Mouse (Mus musculus) cerebellum, adult (tissue): ENCODE measurements around the gene Tpra1.

Experiments used
- ATAC-seq: cut with Nextera tagmentation; 2 replicates; pipeline ENCODE4 v1.9.2; 2017; ENCODE audit warnings: mild to moderate bottlenecking, moderate library complexity, mixed read lengths; ENCODE audit not compliant: insufficient number of reproducible peaks, low FRiP score, low TSS enrichment

Tpra1 gene

DNA sequence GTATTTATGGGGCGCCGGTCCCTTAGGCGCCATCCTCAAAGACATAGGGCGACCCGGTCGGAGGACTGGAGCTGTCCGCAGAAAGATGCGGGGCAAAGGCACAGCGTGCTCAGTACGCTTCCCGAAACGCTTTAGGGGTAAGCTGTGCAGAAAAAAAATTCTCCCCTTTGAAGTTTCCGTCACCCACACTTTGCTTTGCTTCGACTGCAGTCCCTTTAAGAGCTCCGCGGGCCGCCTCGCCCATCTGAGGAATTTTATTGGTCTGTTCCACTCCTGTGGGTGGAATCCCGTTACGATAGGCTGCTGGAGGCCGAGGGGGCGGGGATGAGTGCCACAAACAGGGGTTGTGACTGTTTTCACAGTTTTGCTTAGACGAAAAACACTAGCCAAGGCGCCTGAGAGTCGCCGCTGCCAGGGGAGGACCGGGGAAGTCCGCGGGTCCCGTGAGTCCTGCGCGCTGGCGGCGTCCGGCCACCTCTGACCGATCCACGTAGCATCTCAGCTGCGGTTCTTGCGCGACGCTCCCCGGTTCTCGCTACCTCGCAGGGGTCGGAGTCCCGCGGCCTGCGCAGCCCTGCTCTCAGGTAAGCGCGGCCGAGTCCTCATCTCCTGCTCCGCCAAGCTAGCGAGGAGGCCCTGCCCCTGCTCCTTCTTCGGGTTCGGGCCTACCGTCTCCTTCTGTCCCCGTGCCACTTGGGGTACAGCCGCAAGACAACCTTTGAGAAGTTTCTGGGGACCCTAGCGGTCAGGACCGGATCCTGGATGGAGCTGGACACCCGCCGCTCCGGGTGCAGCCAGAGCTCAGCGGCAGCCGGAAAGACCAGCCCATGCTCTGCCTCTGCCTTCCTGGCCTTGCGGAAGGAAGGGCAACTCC, at the start of gene Tpra1:
TSS of gene Tpra1 (plus strand) at position 305 of the 874 bp plus-strand sequence.
- peak; percentile 79 for ATAC-seq

DNA sequence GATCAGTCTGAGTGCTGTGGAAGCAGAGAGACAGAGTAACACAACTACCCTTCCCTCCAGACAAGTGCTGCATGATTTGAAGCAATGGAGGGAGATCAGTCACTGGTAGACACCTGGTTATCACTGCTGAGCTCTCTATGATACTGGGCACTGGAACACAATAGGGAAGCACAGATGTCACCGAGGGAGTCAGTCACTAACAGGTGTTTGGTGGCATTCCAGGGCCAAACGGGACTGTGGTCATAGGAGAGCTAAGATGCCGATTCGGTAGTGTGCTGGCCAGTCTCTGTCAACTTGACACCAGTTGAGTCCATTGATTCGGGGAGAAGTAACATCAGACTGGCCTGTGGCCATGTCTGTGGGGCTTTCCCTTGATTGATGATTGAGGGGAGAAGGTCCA, 47.5 kb upstream of the Tpra1 start:
- no peak for ATAC-seq

- no peak for ATAC-seq
Measured at GRCm38 (mm10) chr6:88855636-88856035, 46.4 kb upstream of the Tpra1 start.

DNA sequence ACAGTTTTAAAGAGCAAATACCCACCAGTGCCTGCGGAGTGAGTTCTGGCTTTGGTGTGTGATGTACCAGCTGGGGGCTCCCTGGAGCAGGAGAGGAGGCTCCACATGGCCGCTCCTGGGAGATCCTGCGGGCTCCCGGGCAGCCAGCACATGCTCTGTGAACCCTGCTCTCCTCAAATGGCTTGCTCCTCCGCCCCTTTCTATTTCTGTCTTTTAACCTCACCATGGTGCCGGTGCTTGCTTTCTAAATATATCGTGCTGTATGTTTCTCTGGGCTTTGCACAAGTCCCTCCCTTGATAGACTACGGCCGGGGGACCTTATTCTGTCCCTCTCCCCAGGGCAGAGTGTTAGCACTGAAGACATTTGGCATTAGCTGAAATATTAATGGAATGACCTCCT, 44.8 kb upstream of the Tpra1 start:
- peak; percentile 76 for ATAC-seq

GRCm38 (mm10) chr6:88857830-88858229, 44.2 kb upstream of the Tpra1 start:
- ATAC-seq: no peak

- ATAC-seq: no peak
Measured at GRCm38 (mm10) chr6:88858341-88858740, 43.7 kb upstream of the Tpra1 start.

DNA sequence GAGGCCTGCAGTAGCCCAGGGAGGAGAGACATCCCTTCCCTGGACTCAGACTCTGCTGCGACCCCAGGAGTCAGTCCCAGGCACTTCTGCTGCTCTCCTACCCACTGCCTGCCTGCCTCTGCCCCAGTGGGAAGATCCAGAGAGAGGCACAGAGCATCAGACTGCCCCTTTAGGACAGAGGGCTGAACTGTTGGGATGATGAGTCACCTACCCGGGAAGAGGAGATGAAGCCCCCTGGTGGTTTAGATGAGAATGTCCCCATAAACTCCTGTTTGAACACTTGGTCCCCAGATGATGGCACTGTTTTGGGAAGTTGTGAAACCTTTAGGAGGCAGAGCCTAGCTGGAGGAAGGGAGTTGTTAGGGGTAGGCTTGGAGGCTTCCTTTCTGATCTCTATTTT, 41.1 kb upstream of the Tpra1 start:
- ATAC-seq: no peak

DNA sequence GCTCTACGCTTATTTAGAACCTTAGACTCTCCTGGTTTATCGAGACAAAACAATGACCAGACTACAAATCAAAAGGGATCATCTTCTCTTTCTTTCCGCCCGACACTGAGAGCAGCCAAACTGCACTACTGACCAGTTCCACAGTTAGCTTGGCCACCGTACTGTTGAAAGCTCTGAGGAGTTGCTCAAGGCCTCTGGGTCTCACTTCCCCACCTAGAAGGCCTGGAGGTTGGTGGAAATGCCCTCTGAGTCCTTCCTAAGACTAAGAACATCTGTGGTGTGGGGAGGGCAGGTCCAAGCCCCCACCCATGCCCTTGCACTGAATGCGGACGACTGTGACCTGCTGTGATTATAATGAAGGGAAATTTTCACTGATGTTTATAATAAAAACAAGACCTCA, 36.3 kb upstream of the Tpra1 start:
- ATAC-seq: no peak

DNA sequence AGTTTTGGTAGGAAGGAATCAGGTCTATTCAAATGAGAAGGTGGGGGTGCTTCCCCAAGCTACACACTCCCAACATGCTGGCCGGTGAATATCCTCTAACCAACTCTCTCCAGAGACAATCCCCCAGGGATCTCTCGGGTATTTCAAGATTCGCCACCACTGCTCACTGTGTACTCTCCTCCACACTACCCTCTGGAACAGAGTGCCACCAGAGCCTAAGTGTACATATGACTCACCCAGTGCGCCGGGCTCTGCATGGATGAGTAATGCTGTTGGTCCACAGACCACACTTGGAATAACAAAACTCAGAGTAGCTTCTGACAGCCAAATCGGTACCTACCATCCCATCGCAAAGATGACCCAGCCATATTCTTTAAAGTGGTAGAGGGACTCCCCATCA, 32.6 kb upstream of the Tpra1 start:
- ATAC-seq: no peak

GRCm38 (mm10) chr6:88870594-88870993, 31.5 kb upstream of the Tpra1 start:
- no peak for ATAC-seq

DNA sequence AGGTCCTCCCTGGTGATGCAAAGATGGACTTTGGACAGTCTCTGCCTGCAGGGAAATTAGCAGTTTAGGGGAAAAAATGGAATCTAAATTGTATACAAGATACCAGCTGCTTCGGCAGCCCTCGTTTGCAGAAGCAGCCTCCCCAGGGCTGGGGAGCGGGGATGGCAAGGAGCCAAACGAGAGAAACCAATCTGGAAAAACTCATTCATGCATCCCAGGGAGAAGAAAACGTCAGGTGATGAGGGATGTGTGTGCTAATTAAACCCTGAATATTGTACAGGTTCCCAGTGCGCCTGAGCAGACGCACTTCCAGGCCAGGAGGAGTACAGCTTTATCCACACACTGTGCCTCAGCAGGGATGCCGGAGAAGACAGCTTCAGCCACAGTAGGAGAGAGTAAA, 30.5 kb upstream of the Tpra1 start:
- no peak for ATAC-seq

- ATAC-seq: no peak
Measured at GRCm38 (mm10) chr6:88872811-88873210, 29.2 kb upstream of the Tpra1 start.

DNA sequence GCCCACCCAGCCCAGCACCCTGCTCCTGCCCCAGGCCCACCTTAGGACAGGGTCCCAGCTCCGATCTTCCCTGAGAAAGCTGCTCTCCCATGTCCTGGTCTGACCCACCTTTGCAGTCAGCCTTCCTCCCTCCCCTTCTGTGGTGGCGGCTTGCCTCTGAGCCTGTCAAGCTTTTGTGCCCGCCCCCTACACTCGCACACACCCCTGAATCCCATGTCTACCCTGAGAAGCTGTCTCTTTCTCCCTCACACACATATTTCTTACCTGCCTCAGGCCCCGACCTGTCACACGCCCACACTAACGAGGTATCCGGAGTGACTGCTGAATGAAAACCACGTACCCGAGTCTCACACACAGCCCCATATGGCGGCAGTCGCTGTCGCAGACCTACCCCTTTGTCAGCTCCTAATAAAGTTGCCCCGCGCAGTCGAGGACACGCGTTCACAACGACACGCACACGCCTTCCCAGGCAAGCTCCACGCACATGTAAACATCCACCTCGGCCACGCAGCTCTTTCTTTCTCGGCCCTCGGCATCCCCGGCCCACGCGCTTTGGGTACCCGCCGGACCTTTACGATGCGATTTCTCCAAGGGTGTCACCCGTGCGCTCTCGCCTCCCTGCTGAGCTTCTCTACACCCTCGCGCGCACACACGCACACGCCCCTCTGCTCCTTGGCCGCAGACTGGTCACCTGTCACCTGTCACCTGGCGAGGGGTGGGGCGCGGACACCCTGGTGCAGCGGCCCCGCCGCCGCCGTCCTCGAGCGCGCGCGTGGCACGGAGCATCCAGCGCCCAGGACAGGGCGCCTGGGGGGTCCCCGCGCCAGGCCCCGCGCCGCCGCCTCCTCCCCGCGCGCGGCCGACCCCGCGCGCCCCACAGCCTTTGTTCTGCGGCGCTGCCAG, 27.8 kb upstream of the Tpra1 start:
- ATAC-seq: peak; percentile 26; the same call in 1 of the 2 replicates

DNA sequence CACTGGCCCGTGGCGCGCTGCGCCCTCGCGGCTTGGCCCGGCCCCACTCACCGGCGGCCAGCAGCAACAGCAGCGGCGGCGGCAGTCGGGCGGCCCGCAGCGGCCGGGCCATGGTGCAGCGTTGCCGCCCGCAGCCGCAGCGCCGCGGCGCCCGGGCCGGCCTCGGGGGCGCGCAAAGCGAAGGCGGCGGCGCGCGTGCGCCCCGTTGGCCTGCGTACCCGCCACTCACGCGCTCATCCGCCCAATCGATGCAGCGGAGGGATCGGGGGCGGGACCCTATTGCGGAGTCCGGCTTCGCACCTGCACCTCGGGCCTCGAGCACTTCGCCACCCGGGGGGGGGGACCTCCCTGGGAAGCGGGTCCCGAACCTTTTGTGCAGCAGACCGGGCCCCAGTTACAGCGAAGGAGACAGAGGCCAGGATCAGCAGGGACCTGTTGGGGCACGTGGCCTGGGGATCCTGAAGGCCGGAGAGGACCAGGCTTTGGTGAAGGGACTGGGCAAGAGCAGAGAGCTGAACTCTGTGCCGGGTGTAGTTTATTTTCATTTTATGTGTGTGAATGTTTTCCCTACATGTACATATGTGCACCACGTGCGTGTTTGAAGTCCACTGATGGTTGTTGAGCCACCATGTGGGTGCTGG, 27.1 kb upstream of the Tpra1 start, which contains the start of gene Podxl2:
TSS of gene Podxl2 (minus strand) at position 177 of the 641 bp plus-strand sequence.
- peak; percentile 86 for ATAC-seq

DNA sequence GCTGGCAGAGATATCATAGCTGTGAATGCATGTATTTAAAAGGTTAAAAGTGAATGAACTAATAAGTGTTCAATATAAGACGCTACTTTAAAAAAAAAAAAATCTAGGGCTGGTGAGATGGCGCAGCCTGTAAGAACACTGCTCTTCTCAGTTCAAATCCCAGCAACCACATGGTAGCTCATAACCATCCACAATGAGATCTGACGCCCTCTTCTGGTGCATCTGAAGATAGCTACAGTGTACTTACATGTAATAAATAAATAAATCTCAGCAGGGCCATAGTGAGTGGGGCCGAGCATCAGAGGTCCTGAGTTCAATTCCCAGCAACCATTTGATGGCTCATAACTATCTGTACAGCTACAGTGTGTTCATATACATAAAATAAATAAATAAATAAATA, 22.6 kb upstream of the Tpra1 start:
- ATAC-seq: no peak

GRCm38 (mm10) chr6:88881334-88881733, 20.7 kb upstream of the Tpra1 start:
- ATAC-seq: no peak

GRCm38 (mm10) chr6:88884195-88884594, 17.9 kb upstream of the Tpra1 start:
- ATAC-seq: no peak

DNA sequence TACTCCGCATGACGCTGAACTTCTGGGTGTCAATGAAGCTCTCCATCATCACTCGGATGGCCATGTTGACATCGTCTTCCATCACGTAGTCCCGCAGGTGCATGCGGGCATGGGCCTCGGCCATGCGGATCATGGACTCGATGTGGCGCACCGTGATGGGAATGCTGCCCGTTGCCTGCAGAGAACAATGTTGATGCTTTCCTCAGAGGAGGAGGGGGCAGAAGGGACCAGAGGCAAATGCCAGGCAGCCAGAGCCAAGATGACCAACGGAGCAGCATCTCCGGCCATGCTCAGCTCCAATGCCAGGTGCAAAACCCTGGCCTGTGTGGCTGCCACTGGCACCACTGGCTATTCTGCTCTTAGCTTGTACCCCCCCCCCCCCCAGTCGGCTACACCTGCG, 17.4 kb upstream of the Tpra1 start:
- ATAC-seq: no peak

DNA sequence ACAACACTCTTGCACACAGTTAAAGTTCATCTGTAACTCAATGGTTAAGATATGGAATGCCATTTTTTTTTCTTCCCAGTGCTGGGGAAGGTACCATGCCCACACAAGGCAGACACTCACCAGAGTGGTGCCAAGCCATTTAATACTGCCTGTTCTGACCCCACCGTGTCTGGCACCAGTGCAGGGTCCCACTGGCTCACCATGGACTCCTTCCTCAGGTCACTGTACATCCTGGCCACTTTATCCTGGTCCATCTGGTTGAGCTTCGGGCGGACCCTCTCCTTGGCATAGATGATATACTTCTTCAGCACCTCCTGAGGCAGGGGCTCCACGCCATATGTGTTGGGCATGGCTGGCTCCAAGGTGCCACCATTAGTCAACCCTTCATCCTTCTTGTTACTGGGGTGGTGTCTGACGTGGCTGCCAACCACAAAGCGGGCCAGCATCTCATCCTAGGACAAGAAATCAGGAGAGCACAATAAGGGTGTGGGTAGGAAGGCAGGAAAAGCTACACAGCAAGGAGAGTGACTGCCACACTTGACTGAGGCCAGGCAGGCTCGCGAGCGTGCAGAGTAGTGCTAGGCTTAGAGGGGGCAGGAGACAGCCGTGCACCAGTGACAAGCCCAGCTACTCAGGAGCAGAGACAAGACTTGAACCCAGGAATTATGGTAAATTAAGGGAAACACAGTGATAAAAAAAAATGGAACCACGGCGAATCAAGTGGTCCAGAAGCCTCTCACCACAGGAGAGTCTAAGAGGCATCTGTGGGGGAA, 16.2 kb upstream of the Tpra1 start:
- ATAC-seq: no peak

- no peak for ATAC-seq
Measured at GRCm38 (mm10) chr6:88886417-88886967, 15.6 kb upstream of the Tpra1 start.
